Mouse (Mus musculus): Measurements from ENCODE around the gene Rnf17. TPM values are rescaled to one million over a fixed set of nuclear protein-coding genes. Genes with fewer than 3 reads are reported as not detected.

Rnf17 gene
- total RNA-seq, 2 experiments from 2014 or later = 0.59 to 0.67 TPM

- no peak for DNase-seq
- intact Hi-C loops (cut with DNase I) = no loop called here
Observed at GRCm38 (mm10) chr14:56502407-56502806, 100.0 kb downstream of the Rnf17 start.

- intact Hi-C loops (cut with DNase I) = no loop called here
- no peak for DNase-seq
Observed at GRCm38 (mm10) chr14:56506743-56507142, 104.4 kb downstream of the Rnf17 start.

GRCm38 (mm10) chr14:56512084-56512483, 109.7 kb downstream of the Rnf17 start:
- DNase-seq = peak in 1 of 2 experiments; percentile 3
- intact Hi-C loops (cut with DNase I) = no loop called here

- intact Hi-C loops (cut with DNase I) = no loop called here
Observed at GRCm38 (mm10) chr14:56514775-56515174, 112.4 kb downstream of the Rnf17 start.

GRCm38 (mm10) chr14:56530788-56531187, 128.4 kb downstream of the Rnf17 start:
- intact Hi-C loops (cut with DNase I) = no loop called here
- DNase-seq = no peak

More at GRCm38 (mm10) chr14:56514775-56515174, 112.4 kb downstream of the Rnf17 start:
- DNase-seq = peak in 1 of 2 experiments; percentile 1

- intact Hi-C loops (cut with DNase I) = no loop called here
- DNase-seq = no peak
Observed at GRCm38 (mm10) chr14:56544946-56545345, 142.6 kb downstream of the Rnf17 start.

GRCm38 (mm10) chr14:56545491-56545890, 143.1 kb downstream of the Rnf17 start:
- no peak for DNase-seq
- intact Hi-C loops (cut with DNase I) = no loop called here

GRCm38 (mm10) chr14:56550960-56551359, 148.6 kb downstream of the Rnf17 start:
- intact Hi-C loops (cut with DNase I) = no loop called here
- DNase-seq = no peak

- no peak for DNase-seq
- intact Hi-C loops (cut with DNase I) = no loop called here
Observed at GRCm38 (mm10) chr14:56552924-56553323, 150.5 kb downstream of the Rnf17 start.

GRCm38 (mm10) chr14:56553331-56553730, 150.9 kb downstream of the Rnf17 start:
- DNase-seq = no peak
- intact Hi-C loops (cut with DNase I) = no loop called here

GRCm38 (mm10) chr14:56554716-56555115, 152.3 kb downstream of the Rnf17 start:
- intact Hi-C loops (cut with DNase I) = no loop called here
- no peak for DNase-seq

GRCm38 (mm10) chr14:56559134-56559533, 156.8 kb downstream of the Rnf17 start:
- DNase-seq = no peak
- intact Hi-C loops (cut with DNase I) = no loop called here

GRCm38 (mm10) chr14:56567476-56567875, 165.1 kb downstream of the Rnf17 start:
- intact Hi-C loops (cut with DNase I) = no loop called here
- DNase-seq = no peak

- intact Hi-C loops (cut with DNase I) = no loop called here
- no peak for DNase-seq
Observed at GRCm38 (mm10) chr14:56569041-56569440, 166.7 kb downstream of the Rnf17 start.

- intact Hi-C loops (cut with DNase I) = no loop called here
- DNase-seq = peak; percentile 95
Observed at GRCm38 (mm10) chr14:56571310-56572093, 169.1 kb downstream of the Rnf17 start.

- intact Hi-C loops (cut with DNase I) = no loop called here
- no peak for DNase-seq
Observed at GRCm38 (mm10) chr14:56572546-56572945, 170.2 kb downstream of the Rnf17 start.

Other genes with a start within 250 kb of the Rnf17 start
- not detected for gene Gzmg, start 243.0 kb upstream of the Rnf17 start, total RNA-seq (2021)
- not detected for gene Gzmn, start 228.0 kb upstream of the Rnf17 start, total RNA-seq (2021)
- not detected for gene Gzmf, start 191.2 kb upstream of the Rnf17 start, total RNA-seq (2021)
- not detected for gene Gzmc, start 167.9 kb upstream of the Rnf17 start, total RNA-seq (2021)
- not detected for gene Gzmb, start 140.3 kb upstream of the Rnf17 start, total RNA-seq (2021)
- not detected for gene Atp12a, start 37.5 kb upstream of the Rnf17 start, total RNA-seq (2021)
- 1 to 10 TPM; 2.7 to 3.5 TPM for gene Cenpj, start 172.8 kb downstream of the Rnf17 start, total RNA-seq (2021)
- 10 to 100 TPM; 26.5 to 26.7 TPM for gene Parp4, start 173.0 kb downstream of the Rnf17 start, total RNA-seq (2021)